Comparison of ENCODE assay signal across 25 mouse cellular contexts in the genomic region with DNA sequence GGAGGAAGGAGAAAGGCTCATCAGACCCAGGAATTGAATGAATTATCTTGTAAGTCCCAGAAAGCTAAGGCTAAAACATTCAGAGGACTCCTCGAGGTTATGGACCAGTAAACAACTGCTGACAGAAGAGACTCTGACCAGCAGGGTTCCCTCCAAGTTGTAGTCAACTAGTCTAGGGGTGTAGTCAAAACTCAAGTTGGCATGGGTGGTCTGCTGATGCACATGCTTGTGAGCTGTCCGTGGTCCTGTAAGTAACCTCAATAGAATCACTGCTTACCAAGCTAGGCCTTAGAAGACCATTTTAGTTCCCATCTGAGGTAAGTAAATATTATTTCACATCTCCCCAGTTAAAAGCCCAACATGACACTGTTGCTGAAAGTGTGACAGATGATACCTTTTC. TPM values are rescaled to one million over a fixed set of nuclear protein-coding genes. Genes with fewer than 3 reads are reported as not detected.
DNase-seq lines count a peak whose midpoint lies in the region; TF ChIP-seq lines count a peak whose summit lies in the region.
"Had no signal": no experiment of that assay in that cellular context is flagged by ENCODE, and none has a peak within 500 bp of the region (broad histone marks: within the 10 kb centered on the region; RNA-seq: fewer than 3 reads in every experiment).

No protein-coding gene starts in this region.

- no peak for TF ChIP-seq CTCF in MEL (IDR thresholded peaks at IDR 0.05 in 2 of 3, conservative IDR thresholded peaks at IDR 0.05 in 1 of 3; ENCODE audit: control insufficient read depth in 1 of 3, insufficient read depth in 1 of 3, low read depth in 2 of 3, low read length in 3 of 3, poor library complexity in 1 of 3, severe bottlenecking in 1 of 3)

- TF ChIP-seq EP300 in MEL (IDR thresholded peaks at IDR 0.05; ENCODE audit: low read depth in 1 of 2, low read length in 2 of 2) = no peak

- H3K9ac ChIP-seq in MEL (ENCODE audit: control insufficient read depth, low read depth, low read length, poor library complexity, severe bottlenecking) = no peak overlapping the region
- H3K9ac ChIP-seq: forebrain, embryonic 15.5 days; liver, embryonic 15.5 days; neural tube, embryonic 15.5 days; stomach, embryonic 15.5 days had no signal

- peak; percentile 16 for DNase-seq in kidney, postnatal 10 days
- no peak for DNase-seq in kidney, adult 11 months
- DNase-seq in MEL (ENCODE audit: low read depth, low spot score) = peak; percentile 69
- peak; percentile 12 for DNase-seq in c-Kit-positive CD71-negative TER-119-negative erythroid progenitor cells, embryonic 14.5 days (ENCODE audit: low read depth)
- DNase-seq in mesoderm, embryonic 11.5 days (ENCODE audit: low read depth, low spot score) = peak; percentile 21
- no peak for DNase-seq in cerebellum, adult 18-20 months
- DNase-seq in frontal cortex, postnatal 10 days (ENCODE audit: low spot score in 2 of 2) = no peak
- DNase-seq in cerebellum, postnatal 25 days = no peak
- DNase-seq: adrenal gland, postnatal 10 days; cerebellum, adult 11 months; cerebellum, adult 9-11 months; heart, postnatal 14 days; kidney, postnatal 25 days; lung, postnatal 4 days; midbrain, embryonic 14.5 days; right cerebral cortex, postnatal 25 days had no signal

- TF ChIP-seq RAD21 in MEL (IDR thresholded peaks at IDR 0.05; ENCODE audit: low read depth, low read length) = no peak

- H3K36me3 ChIP-seq in MEL (ENCODE audit: control insufficient read depth in 1 of 2, insufficient read depth in 2 of 2, low read length in 2 of 2) = no peaks in the 10 kb centered on the region
- H3K36me3 ChIP-seq: stomach, embryonic 15.5 days had no signal

- no peaks in the 10 kb centered on the region for H3K79me2 ChIP-seq in MEL (ENCODE audit: control insufficient read depth, insufficient read depth, low read length, poor library complexity)

- no peaks in the 10 kb centered on the region for H3K9me3 ChIP-seq in MEL (replicated peaks; ENCODE audit: insufficient read depth, low read length)
- H3K9me3 ChIP-seq: forebrain, embryonic 15.5 days; liver, embryonic 15.5 days; neural tube, embryonic 15.5 days; stomach, embryonic 15.5 days had no signal

- TF ChIP-seq POLR2A in MEL (IDR thresholded peaks at IDR 0.05; ENCODE audit: control insufficient read depth in 1 of 2, insufficient read depth in 1 of 2, low read depth in 1 of 2, low read length in 2 of 2, poor library complexity in 1 of 2) = no peak

- no peaks in the 10 kb centered on the region for H3K27me3 ChIP-seq in MEL (ENCODE audit: control insufficient read depth in 1 of 2, insufficient read depth in 2 of 2, low read length in 2 of 2)
- H3K27me3 ChIP-seq: forebrain, embryonic 15.5 days; liver, embryonic 15.5 days; neural tube, embryonic 15.5 days; stomach, embryonic 15.5 days had no signal

- H3K4me3 ChIP-seq in MEL (ENCODE audit: control insufficient read depth in 1 of 2, insufficient read depth in 1 of 2, low read depth in 2 of 2, low read length in 2 of 2) = no peak overlapping the region
- H3K4me3 ChIP-seq: forebrain, embryonic 15.5 days; liver, embryonic 15.5 days; neural tube, embryonic 15.5 days; stomach, embryonic 15.5 days had no signal

- no peak overlapping the region for H3K27ac ChIP-seq in MEL (ENCODE audit: control insufficient read depth, low read depth, low read length)
- H3K27ac ChIP-seq: forebrain, embryonic 15.5 days; liver, embryonic 15.5 days; neural tube, embryonic 15.5 days; stomach, embryonic 15.5 days had no signal

- H3K4me1 ChIP-seq in MEL (ENCODE audit: control insufficient read depth in 1 of 2, insufficient read depth in 2 of 2, low read length in 2 of 2) = peaks cover 0 to under 1% of the 10 kb centered on the region in 2 experiments; a peak in 1 of 4 replicates
- H3K4me1 ChIP-seq: forebrain, embryonic 15.5 days; liver, embryonic 15.5 days; neural tube, embryonic 15.5 days; stomach, embryonic 15.5 days had no signal

TF ChIP-seq in MEL, 35 proteins besides CTCF, POLR2A, EP300 and RAD21:
- TF ChIP-seq MXI1 (IDR thresholded peaks at IDR 0.05; ENCODE audit: low read depth, low read length) = peak; percentile 94
- TF ChIP-seq SIN3A (IDR thresholded peaks at IDR 0.05; ENCODE audit: low read length) = peak; percentile 79
- TF ChIP-seq MAX (IDR thresholded peaks at IDR 0.05; ENCODE audit: low read length) = peak; percentile 64; the same call in 1 of the 2 replicates
- TF ChIP-seq USF1 (IDR thresholded peaks at IDR 0.05; ENCODE audit: low read depth, low read length) = no peak

RNA-seq across cellular contexts. Expression of gene Zfp963, which starts 8.5 kb away (rescaled TPM):
- 0.46 and 0.65 TPM in 2 replicates for total RNA-seq in MEL (2012; rRNA removed)
- polyA plus RNA-seq in MEL (2012; ENCODE audit: insufficient read depth in 1 of 2, insufficient read length in 2 of 2, low read depth in 1 of 2, low replicate concordance in 2 of 2, missing spikeins in 1 of 2) = under 1 TPM in 1 of 2 experiments, not detected in 1; 0.95 TPM

RNA-seq across cellular contexts. Expression of gene Zfp869, which starts 30.7 kb away (rescaled TPM):
- total RNA-seq in MEL (2012; rRNA removed) = 15.7 and 17.9 TPM in 2 replicates
- polyA plus RNA-seq in MEL (2012; ENCODE audit: insufficient read depth in 1 of 2, insufficient read length in 2 of 2, low read depth in 1 of 2, low replicate concordance in 2 of 2, missing spikeins in 1 of 2) = 10 to 100 TPM in 1 of 2 experiments, not detected in 1; 13.0 TPM

RNA-seq across cellular contexts. Expression of gene Gm20422, which starts 33.5 kb away (rescaled TPM):
- total RNA-seq in MEL (2012; rRNA removed) = 0.46 TPM in 1 of 2 replicates, not detected in the other
- not detected for polyA plus RNA-seq in MEL (2012; ENCODE audit: insufficient read depth in 1 of 2, insufficient read length in 2 of 2, low read depth in 1 of 2, low replicate concordance in 2 of 2, missing spikeins in 1 of 2)
- total RNA-seq: liver, adult 2 months; monocyte, adult 5-6 weeks had no signal
- polyA plus RNA-seq: forebrain, embryonic 15.5 days; heart, embryonic 14.5 days; kidney, embryonic 14.5 days; limb, embryonic 11.5 days; liver, adult 2 months; midbrain, embryonic 14.5 days; neural tube, embryonic 15.5 days had no signal

RNA-seq across cellular contexts. Expression of gene Atp13a1, which starts 49.7 kb away (rescaled TPM):
- 50.9 and 52.4 TPM in 2 replicates for total RNA-seq in MEL (2012; rRNA removed)
- polyA plus RNA-seq in MEL (2012; ENCODE audit: insufficient read depth in 1 of 2, insufficient read length in 2 of 2, low read depth in 1 of 2, low replicate concordance in 2 of 2, missing spikeins in 1 of 2) = 10 to 100 TPM in 1 of 2 experiments, not detected in 1; 83.7 TPM

RNA-seq across cellular contexts. Expression of gene Zfp866, which starts 49.7 kb away (rescaled TPM):
- 10.5 and 12.3 TPM in 2 replicates for total RNA-seq in MEL (2012; rRNA removed)
- 10 to 100 TPM in 1 of 2 experiments, not detected in 1; 11.7 TPM for polyA plus RNA-seq in MEL (2012; ENCODE audit: insufficient read depth in 1 of 2, insufficient read length in 2 of 2, low read depth in 1 of 2, low replicate concordance in 2 of 2, missing spikeins in 1 of 2)

Comparison
In these comparisons a context has a peak if more than half of its experiments do, and no peak if none do; other contexts are left out.
1. DNase-seq: peak in kidney, postnatal 10 days (single experiment), MEL (single experiment), c-Kit-positive CD71-negative TER-119-negative erythroid progenitor cells, embryonic 14.5 days (single experiment) and mesoderm, embryonic 11.5 days (single experiment); none in kidney, adult 11 months (single experiment), cerebellum, adult 18-20 months (0 of 2), frontal cortex, postnatal 10 days (0 of 2) and cerebellum, postnatal 25 days (0 of 2).